Mouse (Mus musculus) olfactory bulb, adult 2 months (tissue): ENCODE measurements around the gene Lrig2. TPM values are rescaled to one million over a fixed set of nuclear protein-coding genes. Genes with fewer than 3 reads are reported as not detected.
"Not testable (repeated sequence)": the region's sequence is repeated elsewhere in the genome, so short reads cannot be mapped to it uniquely, and the experiment has no call there.

Source experiments
- H3K27ac ChIP-seq: fragments of 200-500 bp; 2 replicates; pipeline ENCODE4 v1.5.1; 2012; ENCODE audit warnings: low read depth, low read length; ENCODE audit not compliant: insufficient read depth
- H3K4me1 ChIP-seq: fragments of 200-500 bp; 2 replicates; pipeline ENCODE4 v1.6.1; 2012; ENCODE audit warnings: low read length; ENCODE audit not compliant: control insufficient read depth, insufficient read depth
- H3K4me3 ChIP-seq: fragments of 200-500 bp; 2 replicates; pipeline ENCODE4 v1.5.1; 2012; ENCODE audit warnings: mild to moderate bottlenecking, low read depth, low read length, moderate library complexity; ENCODE audit not compliant: insufficient read depth
- CTCF ChIP-seq: fragments of 200-500 bp; IDR thresholded peaks from 2 replicates; pipeline ENCODE4 v1.5.1; 2012; ENCODE audit warnings: low read depth, mild to moderate bottlenecking, low read length, moderate library complexity; ENCODE audit not compliant: insufficient read depth
- POLR2A ChIP-seq: fragments of 200-500 bp; IDR thresholded peaks from 2 replicates; pipeline ENCODE4 v1.6.1; 2012; ENCODE audit warnings: mild to moderate bottlenecking, low read depth, low read length, moderate library complexity; ENCODE audit not compliant: insufficient read depth
- WGBS: fragments of 180-500 bp; shearing (Covaris S2); methylation state at CpG from one replicate; pipeline ENCODE4 v1.1.7; 2018; 5-methylcytosine and 5-hydroxymethylcytosine counted together
- polyA plus RNA-seq: library from polyadenylated mRNA; stranded (reverse); fragments of >200 nt; gene quantifications from 2 replicates; pipeline ENCODE4 v1.2.4, GENCODE M21; 2012; ENCODE audit warnings: low replicate concordance; ENCODE audit not compliant: missing spikeins, insufficient read depth, insufficient read length

Lrig2 gene
- polyA plus RNA-seq, 1 experiment = not detected

GRCm38 (mm10) chr3:104431156-104431847 is 80.4 kb downstream of the Lrig2 start:
- peaks cover 15% of the 10 kb centered on the region for H3K4me1 ChIP-seq
- H3K27ac ChIP-seq = no peak overlapping the region
- WGBS = 17% methylated on average over 13 of the region's 14 CpGs
- no peak overlapping the region for H3K4me3 ChIP-seq
- no peak for TF ChIP-seq CTCF
- TF ChIP-seq POLR2A = no peak

DNA sequence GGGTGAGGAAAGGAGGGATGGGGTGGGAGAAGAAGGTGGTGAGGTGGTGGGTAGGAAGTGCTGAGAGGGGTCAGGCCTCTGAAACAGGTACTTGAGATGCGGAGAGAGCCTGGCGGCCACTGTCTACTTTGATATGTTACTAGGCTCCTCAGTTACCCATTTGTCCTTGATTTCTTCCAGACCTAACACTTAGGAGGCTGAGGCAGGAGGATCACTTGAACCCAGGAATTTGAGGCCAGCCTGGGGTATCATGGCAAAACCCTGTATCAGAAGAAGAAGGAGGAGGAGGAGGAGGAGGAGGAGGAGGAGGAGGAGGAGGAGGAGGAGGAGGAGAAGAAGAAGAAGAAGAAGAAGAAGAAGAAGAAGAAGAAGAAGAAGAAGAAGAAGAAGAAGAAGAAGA is 84.4 kb downstream of the Lrig2 start:
- peaks cover 12% of the 10 kb centered on the region for H3K4me1 ChIP-seq
- 100% methylated on average over 2 of the region's 2 CpGs for WGBS
- H3K4me3 ChIP-seq, H3K27ac ChIP-seq: not testable (repeated sequence)

DNA sequence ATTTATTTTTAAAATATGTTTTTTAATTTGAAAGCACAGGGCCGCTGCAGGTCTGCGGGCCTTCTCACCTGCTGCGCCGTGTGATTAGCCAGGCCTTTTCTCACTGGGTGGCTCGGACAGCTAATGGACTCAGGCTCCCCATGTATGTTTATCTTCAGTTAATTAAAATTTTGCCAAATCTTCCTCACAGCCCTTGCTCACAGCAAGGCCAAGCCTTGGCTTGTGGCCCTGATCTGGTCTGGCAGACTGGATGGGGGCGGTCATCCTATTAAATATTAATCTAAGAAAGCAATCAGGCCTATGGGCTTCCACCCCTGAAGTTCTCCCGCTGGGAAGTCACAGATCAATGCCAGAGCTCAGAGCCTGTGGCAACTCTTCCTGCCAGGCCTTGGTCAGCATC is 87.4 kb downstream of the Lrig2 start:
- H3K4me3 ChIP-seq = no peak overlapping the region
- no peak overlapping the region for H3K27ac ChIP-seq
- no peaks in the 10 kb centered on the region for H3K4me1 ChIP-seq
- no peak for TF ChIP-seq POLR2A
- no peak for TF ChIP-seq CTCF
- 84% methylated on average over 7 of the region's 7 CpGs for WGBS

DNA sequence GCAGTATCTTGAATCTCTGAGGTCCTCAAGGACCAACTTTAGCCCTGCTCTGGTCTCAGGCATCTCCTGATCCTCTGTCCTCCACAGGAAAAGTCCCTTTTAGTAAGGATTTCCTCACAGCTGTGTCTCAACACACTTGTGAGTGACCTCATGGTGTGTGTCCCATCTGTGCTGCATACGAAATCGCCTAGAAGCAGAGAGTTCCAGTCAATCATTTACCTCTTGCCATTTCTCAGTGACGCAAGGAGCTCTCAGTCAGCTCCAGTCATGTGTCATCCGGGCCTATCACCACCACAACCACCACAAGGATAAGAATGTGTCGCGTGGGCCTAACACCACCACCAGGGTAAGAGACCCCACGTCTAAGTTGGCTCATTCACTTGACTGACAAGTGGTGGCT is 90.8 kb downstream of the Lrig2 start:
- TF ChIP-seq POLR2A = no peak
- no peaks in the 10 kb centered on the region for H3K4me1 ChIP-seq
- no peak overlapping the region for H3K4me3 ChIP-seq
- WGBS = 94% methylated on average over 7 of the region's 7 CpGs
- H3K27ac ChIP-seq = no peak overlapping the region

- TF ChIP-seq POLR2A = no peak
- TF ChIP-seq CTCF = no peak
- Histone ChIP-seq H3K27ac (no peak overlapping the region), H3K4me1 (no peaks in the 10 kb centered on the region), H3K4me3 (no peak overlapping the region)
- WGBS = 92% methylated on average over 4 of the region's 4 CpGs
Observed at GRCm38 (mm10) chr3:104419990-104420389, 91.7 kb downstream of the Lrig2 start.

DNA sequence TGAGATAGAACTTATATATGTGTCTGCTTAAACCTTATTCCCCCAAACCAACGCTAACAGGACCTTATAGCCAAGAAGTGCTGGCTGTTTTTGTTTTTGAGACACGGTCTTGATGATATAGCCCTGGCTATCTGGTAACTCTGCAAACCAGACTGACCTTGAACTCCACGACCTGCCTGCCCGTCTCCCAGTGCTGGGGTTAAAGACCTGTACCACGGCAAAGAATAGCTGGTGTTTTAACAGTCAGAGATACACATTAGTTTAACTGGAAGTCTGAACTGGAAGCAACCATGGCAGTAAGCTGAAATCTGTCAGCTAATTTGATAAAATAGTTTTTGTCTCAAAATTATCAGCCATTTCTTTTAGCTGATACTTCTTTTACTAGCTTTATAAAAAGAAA is 94.9 kb downstream of the Lrig2 start:
- H3K27ac ChIP-seq = no peak overlapping the region
- WGBS = 87% methylated on average over 5 of the region's 5 CpGs
- H3K4me1 ChIP-seq = no peaks in the 10 kb centered on the region
- no peak overlapping the region for H3K4me3 ChIP-seq
- TF ChIP-seq CTCF (no peak), POLR2A (no peak)

- WGBS = 90% methylated on average over 6 of the region's 6 CpGs
- TF ChIP-seq POLR2A (no peak), CTCF (no peak)
- no peaks in the 10 kb centered on the region for H3K4me1 ChIP-seq
- H3K4me3 ChIP-seq = no peak overlapping the region
- H3K27ac ChIP-seq = no peak overlapping the region
Observed at GRCm38 (mm10) chr3:104412482-104412881, 99.2 kb downstream of the Lrig2 start.

GRCm38 (mm10) chr3:104407506-104407905 is 104.2 kb downstream of the Lrig2 start:
- 47% methylated on average over 7 of the region's 7 CpGs for WGBS
- Histone ChIP-seq H3K27ac (no peak overlapping the region), H3K4me1 (peaks cover 2% of the 10 kb centered on the region; the same call in 1 of the 2 replicates), H3K4me3 (no peak overlapping the region)
- TF ChIP-seq POLR2A (no peak), CTCF (no peak)

- TF ChIP-seq POLR2A (no peak), CTCF (no peak)
- Histone ChIP-seq H3K27ac (no peak overlapping the region), H3K4me1 (peaks cover 2% of the 10 kb centered on the region; the same call in 1 of the 2 replicates), H3K4me3 (no peak overlapping the region)
- 87% methylated on average over 4 of the region's 4 CpGs for WGBS
Observed at GRCm38 (mm10) chr3:104403582-104403981, 108.1 kb downstream of the Lrig2 start.

DNA sequence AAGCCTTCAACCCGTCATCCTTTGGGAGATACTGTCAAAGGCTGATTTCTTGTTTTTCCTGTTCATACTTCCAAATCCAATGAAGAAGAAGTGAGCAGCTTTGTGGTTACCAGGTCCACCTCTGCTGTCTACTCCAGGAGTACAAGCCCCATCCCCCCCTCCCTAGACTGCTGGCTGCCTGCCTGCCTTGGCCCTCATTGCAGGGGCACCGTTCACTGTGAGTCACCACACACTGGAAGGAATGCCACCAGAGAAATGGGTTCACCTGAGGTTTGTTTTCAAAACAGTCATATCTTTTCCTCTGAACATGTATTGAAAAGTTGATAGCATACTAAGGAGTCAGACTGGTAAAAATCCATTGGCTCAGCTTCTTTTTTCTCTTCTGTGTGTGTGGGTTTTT is 110.5 kb downstream of the Lrig2 start:
- Histone ChIP-seq H3K27ac (no peak overlapping the region), H3K4me3 (no peak overlapping the region), H3K4me1 (peaks cover 7% of the 10 kb centered on the region; the same call in 1 of the 2 replicates)
- 62% methylated on average over 2 of the region's 2 CpGs for WGBS
- TF ChIP-seq POLR2A (no peak), CTCF (no peak)
